Mouse (Mus musculus) lung, postnatal 0 days (tissue): ENCODE results near the gene Gm17349.

Experiments used
- CTCF ChIP-seq: IDR thresholded peaks from 2 replicates; pipeline ENCODE4 v1.5.1; 2016; ENCODE audit warnings: antibody characterized with exemption, mild to moderate bottlenecking
- EP300 ChIP-seq: IDR thresholded peaks from 2 replicates; pipeline ENCODE4 v1.6.1; 2016; ENCODE audit warnings: antibody characterized with exemption, mild to moderate bottlenecking, control low read depth

DNA sequence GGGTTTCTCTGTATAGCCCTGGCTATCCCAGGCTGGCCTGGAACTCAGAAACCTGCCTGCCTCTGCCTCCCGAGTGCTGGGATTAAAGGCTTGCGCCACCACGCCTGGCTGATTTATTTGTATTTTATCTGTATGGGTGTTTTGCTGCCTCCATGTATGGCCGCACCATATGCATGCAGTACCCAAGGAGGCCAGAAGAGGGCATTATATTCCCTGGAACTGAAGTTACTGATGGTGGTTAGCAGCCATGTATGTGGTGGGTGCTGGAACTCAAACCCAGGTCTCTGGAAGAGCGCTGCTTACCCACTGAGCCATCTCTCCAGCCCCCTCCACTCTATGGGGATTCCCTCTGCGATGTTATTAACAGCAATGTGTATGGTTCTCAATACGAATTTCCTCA lies 22.4 kb downstream of the Gm17349 start:
- TF ChIP-seq CTCF: peak; percentile 53
- TF ChIP-seq EP300: no peak
